Mouse (Mus musculus): Measurements from ENCODE around the gene Prdm2.

DNA sequence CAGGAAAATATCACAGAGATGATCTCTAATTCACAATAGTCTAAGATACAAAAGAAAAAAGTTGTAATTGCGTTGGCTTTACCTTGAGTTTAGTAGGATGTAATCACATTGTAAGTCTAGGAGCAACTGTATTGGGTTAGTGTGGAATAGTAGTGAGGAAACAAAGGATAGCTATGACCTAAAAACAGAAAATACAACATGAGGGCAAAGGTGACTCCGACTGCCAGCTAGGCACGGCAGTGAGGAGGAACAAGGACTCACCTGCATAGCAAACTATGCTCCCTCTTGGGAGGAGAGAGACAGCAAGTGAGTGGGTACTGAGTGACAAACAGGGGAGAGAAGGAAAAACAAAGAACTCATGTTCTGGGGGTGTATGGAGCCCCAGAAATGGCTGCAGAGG is 21.0 kb downstream of the Prdm2 start:
- no peak for TF ChIP-seq CTCF (IDR thresholded peaks at IDR 0.05; ENCODE audit: low read depth)
- TF ChIP-seq EP300 (optimal IDR thresholded peaks at IDR 0.05), result no peak

Data from stomach, postnatal 0 days (tissue).